Mouse (Mus musculus) CD4-positive, CD25-positive, alpha-beta regulatory T cell, adult 2 months (primary cell): Measurements from ENCODE around the gene Angpt4.
A peak's percentile ranks its signal among the peaks of the same experiment; 100 is the strongest.

Source experiments
- DNase-seq: peaks from one replicate; pipeline ENCODE4 v3.0.0-alpha.2; 2012; ENCODE audit warnings: low read depth, low spot score

Angpt4 gene

GRCm38 (mm10) chr2:151961284-151962196 lies 50.5 kb downstream of the Angpt4 start:
- no peak for DNase-seq

GRCm38 (mm10) chr2:151962474-151962873 lies 51.5 kb downstream of the Angpt4 start:
- DNase-seq, result peak; percentile 35

- DNase-seq, result no peak
Observed at GRCm38 (mm10) chr2:151963319-151963718, 52.3 kb downstream of the Angpt4 start.

GRCm38 (mm10) chr2:151964052-151964451 lies 53.0 kb downstream of the Angpt4 start:
- DNase-seq, result no peak

GRCm38 (mm10) chr2:151967176-151967750 lies 56.3 kb downstream of the Angpt4 start:
- no peak for DNase-seq

- peak; percentile 52 for DNase-seq
Observed at GRCm38 (mm10) chr2:151967792-151968191, 56.8 kb downstream of the Angpt4 start.

- no peak for DNase-seq
Observed at GRCm38 (mm10) chr2:151968451-151968850, 57.4 kb downstream of the Angpt4 start.

GRCm38 (mm10) chr2:151968986-151969385 lies 58.0 kb downstream of the Angpt4 start:
- DNase-seq, result no peak

GRCm38 (mm10) chr2:151969396-151969795 lies 58.4 kb downstream of the Angpt4 start:
- DNase-seq, result no peak

- peak; percentile 92 for DNase-seq
Observed at GRCm38 (mm10) chr2:151970191-151971172, 59.5 kb downstream of the Angpt4 start.

- DNase-seq, result no peak
Observed at GRCm38 (mm10) chr2:151971748-151972147, 60.7 kb downstream of the Angpt4 start.

- DNase-seq, result peak; percentile 79
Observed at GRCm38 (mm10) chr2:151972880-151973594, 62.0 kb downstream of the Angpt4 start.

GRCm38 (mm10) chr2:151973595-151974562 lies 62.9 kb downstream of the Angpt4 start:
- DNase-seq, result peak; percentile 86

- no peak for DNase-seq
Observed at GRCm38 (mm10) chr2:151975295-151975694, 64.3 kb downstream of the Angpt4 start.

GRCm38 (mm10) chr2:151976067-151976466 lies 65.1 kb downstream of the Angpt4 start:
- DNase-seq, result no peak

- peak; percentile 50 for DNase-seq
Observed at GRCm38 (mm10) chr2:151977689-151978440, 66.9 kb downstream of the Angpt4 start.

GRCm38 (mm10) chr2:151978494-151978893 lies 67.5 kb downstream of the Angpt4 start:
- no peak for DNase-seq

- DNase-seq, result peak; percentile 87
Observed at GRCm38 (mm10) chr2:151979470-151980354, 68.7 kb downstream of the Angpt4 start, which contains the start of gene Fam110a. Fam110a (minus strand) TSS chr2:151980219.
